Mouse (Mus musculus) urinary bladder, postnatal 36 days (tissue): ENCODE results near the gene Amz1.

Experiments used
- DNase-seq, 2 experiments: peaks; one replicate each; pipeline ENCODE4 v3.0.0; 2022; ENCODE audit warnings: low spot score in 2 of 2, mixed read lengths in 1 of 2

The Amz1 gene

GRCm38 (mm10) chr5:140723822-140724221 is at the start of gene Amz1:
Gene Amz1 (plus strand): TSS chr5:140724127.
- DNase-seq = no peak

GRCm38 (mm10) chr5:140675079-140675478 is 48.8 kb upstream of the Amz1 start:
- DNase-seq = no peak

GRCm38 (mm10) chr5:140675640-140676039 is 48.3 kb upstream of the Amz1 start:
- no peak for DNase-seq

- no peak for DNase-seq
Measured at GRCm38 (mm10) chr5:140677137-140677536, 46.8 kb upstream of the Amz1 start.

DNA sequence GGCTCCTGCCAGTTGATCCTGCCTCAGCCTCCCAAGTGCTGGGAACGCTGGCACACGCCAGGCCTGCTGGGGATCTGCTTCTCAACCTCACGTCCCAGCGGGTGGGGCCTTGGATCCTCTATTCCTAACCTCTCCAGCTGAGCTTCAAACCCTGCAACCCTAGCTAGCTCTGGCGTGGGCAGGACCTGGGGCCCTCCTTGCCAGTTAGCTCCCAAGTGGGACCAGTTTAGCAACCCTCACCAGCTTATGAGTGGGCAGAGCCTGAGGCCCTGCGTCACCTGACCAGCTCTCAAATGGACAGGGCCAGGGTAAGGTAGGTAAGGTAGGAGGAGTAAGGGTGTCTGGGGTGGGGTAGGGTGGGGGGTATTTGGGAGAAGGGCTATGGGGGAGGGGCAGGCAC is 43.9 kb upstream of the Amz1 start:
- DNase-seq = no peak

DNA sequence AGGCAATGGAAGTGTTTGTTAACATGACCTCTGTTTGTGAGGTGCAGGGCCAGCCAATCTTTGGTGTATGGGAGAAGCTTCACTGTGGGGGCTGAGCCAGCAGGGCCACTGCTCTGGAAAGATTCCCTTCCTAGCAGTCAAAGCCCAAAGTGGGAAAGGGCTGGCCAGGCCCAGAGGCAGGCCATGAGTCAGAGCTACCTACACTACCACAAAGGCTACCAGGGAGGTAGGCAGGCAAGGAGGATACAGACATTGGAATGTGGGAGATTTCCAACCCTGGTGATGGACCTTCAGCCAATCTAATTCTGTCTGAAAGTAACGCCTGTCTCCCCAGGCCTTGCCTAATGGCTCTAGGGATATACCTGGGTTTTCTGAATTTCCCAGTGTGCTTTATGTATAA is 43.0 kb upstream of the Amz1 start:
- DNase-seq = no peak

- DNase-seq = no peak
Measured at GRCm38 (mm10) chr5:140682113-140682512, 41.8 kb upstream of the Amz1 start.

DNA sequence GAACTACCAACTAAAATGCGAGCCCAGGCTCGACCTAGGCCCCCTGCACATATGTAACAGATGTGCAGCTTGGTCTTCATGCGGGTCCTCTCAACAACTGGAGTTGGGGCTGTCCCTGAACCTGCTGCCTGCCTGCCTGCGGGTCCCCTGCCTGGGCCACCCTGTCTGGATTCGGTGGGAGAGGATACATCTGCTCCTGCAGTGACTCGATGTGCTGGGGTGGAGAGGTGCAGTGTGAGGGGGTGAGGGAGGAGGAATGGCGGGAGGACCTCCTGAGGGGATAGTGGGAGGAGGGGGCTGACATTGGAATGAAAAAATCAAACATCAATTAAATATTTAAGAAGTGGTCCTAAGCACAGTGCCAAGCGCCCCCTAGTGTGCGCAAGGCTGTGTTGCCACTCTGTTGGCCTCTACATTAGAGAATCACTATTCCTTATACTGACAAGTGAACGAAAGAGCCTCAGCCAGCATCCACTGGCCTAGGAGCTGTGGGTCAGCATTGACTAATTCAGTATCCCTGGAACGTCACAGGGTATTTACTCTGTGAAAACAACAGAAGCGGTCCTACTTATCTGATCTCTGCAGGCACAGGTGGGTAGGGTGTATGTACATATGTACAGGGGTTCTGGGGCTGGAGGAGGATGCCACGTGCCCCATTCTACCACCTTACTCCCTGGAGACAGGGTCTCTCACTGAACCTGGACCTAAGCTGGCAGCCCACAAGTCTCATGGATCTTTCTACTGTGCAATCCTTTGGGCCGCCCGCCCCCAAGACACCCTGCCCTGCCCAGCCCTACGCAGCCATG is 39.4 kb upstream of the Amz1 start:
- DNase-seq = no peak

GRCm38 (mm10) chr5:140688434-140688833 is 35.5 kb upstream of the Amz1 start:
- no peak for DNase-seq

GRCm38 (mm10) chr5:140695987-140696386 is 27.9 kb upstream of the Amz1 start:
- DNase-seq = no peak

DNA sequence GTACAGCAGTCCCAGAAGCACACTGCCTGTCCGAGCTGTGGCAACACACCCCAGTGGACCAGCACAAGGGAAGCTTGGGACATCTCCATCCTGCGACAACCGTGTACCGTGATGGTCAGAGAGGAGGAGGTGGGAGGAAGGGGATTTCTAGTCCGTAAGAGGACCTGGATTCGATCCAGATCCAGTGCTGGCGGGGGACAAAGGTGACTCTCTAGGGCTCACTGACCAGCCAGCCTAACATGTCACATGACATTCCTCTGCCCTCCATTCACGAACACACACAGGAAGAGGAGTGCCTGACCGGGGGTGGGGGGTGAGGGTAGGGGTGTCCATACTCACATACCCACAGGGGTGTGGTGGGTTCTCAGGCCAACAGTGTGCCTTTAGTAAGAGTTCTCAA is 24.2 kb upstream of the Amz1 start:
- DNase-seq = no peak

DNA sequence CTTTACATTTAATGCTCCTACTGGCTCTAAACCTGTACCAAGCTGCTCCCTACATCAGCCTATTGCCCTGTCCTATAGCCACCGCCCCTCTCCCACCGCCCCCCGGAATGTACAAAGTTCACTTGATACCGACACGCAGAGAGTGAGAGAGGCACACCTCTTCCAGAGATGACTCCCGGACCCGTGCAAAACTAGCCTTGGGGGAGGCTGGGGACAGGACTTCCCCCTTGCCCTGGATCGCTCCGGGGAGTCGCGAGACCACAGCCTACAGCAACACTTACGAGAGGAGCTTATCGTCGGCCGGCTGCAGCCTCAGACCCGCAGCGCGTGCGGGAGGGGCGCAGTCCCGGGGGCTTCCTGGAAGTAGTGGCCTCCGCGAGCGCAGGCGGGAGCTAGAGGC is 22.3 kb upstream of the Amz1 start:
- no peak for DNase-seq

- DNase-seq = peak; percentile 90 to 95
Measured at GRCm38 (mm10) chr5:140702103-140702513, 21.8 kb upstream of the Amz1 start, which contains the start of gene Iqce. Gene Iqce (minus strand): TSS chr5:140702378.

- DNase-seq = no peak
Measured at GRCm38 (mm10) chr5:140702618-140703175, 21.2 kb upstream of the Amz1 start.

DNA sequence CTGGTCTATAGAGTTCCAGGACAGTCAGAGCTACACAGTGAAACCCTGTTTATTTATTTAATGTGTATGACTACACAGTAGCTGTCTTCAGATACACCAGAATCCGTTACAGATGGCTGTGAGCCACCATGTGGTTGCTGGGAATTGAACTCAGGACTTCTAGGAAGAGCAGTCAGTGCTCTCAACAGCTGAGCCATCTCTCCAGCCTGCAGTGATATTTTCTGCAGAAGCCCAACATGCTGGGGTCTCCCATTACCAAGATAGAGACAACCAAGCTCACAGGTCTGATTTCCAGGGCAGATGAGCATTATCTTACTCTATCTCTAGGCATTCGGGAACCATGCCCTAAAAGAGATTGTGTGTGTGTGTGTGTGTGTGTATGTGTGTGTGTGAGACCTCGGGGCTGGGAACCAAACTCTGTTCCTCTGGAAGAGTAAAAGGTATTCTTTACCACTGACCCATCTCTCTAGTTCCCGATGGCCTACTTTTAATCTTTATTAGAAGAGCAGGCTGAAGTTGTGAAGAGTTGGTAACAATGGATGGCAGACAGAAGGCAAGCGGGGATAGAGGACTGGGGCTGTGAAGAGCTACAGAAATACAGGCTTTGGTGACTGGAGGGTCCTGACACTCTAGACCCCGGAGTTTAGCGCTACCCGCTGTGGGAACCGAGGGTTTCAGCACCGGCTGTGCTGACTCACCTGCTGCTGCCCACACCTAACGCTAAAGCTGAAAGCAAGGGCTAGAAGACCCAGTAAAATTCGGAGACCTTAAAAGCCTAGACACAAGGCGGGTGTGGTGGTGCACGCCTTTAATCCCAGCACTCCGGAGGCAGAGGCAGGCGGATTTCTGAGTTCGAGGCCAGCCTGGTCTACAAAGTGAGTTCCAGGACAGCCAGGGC is 20.2 kb upstream of the Amz1 start:
- DNase-seq = no peak

DNA sequence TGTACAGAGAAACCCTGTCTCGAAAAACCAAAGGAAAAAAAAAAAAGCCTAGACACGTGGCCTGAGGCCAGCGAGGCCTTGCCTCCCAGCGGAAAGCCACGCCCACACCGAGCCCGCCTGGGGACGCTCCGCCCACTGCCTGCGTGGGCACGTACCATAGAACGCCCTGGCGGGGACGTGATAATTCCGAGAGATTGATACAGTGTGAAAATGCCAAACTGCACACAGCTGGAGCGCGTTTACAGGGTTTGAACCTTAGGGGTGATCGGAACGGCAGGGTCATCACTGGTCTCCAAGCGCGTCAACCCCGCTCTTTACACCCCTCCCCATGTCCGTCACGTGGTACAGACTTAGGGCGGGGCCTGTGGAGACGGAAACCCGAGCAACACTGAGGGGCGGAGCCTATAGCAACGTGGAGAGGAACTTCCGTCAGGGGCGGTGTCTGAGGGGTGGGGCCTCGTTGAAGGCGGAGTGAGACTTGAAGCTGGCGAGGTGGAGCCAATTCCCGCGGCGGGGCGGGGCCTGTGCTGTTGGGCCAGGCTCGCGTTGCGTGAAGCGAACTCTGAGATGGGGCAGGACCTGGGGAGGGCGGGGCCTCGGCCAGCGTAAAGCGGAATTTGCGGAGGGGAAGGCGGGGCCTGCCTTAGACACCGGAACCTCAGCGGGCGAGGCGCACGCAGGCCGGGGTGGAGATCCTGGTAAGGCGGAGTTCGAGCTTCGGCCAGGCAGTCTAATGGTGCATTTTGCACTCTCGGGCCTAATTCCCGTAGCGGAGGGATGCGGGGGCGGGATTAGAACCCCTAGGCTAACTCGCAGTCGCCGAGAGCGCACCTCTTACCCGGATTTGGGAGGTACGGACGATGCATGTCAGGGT is 19.3 kb upstream of the Amz1 start, which contains the start of gene Brat1:
Gene Brat1, plus strand, starts transcription at position 634 of the 874 bp plus-strand sequence.
- DNase-seq = peak; percentile 100

GRCm38 (mm10) chr5:140705501-140706171 is 18.3 kb upstream of the Amz1 start:
- no peak for DNase-seq

- DNase-seq = no peak
Measured at GRCm38 (mm10) chr5:140710315-140710714, 13.6 kb upstream of the Amz1 start.

DNA sequence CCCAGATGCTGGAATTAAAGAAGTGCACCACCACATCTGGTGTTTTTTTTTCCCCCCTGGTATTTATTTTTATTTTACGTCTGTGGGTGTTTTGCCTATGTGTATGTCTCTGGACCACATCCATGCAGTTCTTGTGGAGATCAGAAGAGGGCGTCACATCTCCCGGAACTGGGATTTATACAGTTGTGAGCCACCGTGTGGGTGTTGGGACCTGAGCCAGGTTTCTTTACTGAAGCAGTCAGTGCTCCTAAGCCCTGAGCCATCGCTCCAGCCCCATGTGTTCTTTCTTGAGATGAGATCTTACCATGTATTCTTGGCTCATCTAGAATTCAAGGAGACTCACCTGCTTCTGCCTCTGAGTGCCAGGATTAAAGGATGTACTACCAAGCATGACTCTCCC is 12.9 kb upstream of the Amz1 start:
- DNase-seq = no peak

DNA sequence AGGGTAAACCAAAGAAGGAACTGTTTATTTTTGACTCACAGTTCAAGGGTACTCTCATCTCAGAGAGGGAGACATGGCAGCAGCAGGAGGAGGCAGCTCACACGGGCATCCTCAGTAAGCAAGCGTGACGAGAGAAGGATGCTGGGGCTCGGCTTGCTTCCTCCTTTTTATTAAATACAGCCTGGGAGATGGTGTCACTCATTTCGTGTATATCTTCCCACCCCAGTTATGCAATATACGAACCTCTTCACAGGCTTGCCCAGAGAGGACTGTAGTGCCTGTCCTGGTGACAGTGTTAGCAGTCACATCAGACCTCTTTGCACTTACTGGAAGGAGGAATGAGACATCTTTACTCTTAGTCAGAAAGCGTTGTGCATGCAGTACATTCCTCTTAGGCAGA is 3.2 kb upstream of the Amz1 start:
- no peak for DNase-seq

GRCm38 (mm10) chr5:140722121-140722520 is 1.8 kb upstream of the Amz1 start:
- DNase-seq = no peak
